In the genomic region with DNA sequence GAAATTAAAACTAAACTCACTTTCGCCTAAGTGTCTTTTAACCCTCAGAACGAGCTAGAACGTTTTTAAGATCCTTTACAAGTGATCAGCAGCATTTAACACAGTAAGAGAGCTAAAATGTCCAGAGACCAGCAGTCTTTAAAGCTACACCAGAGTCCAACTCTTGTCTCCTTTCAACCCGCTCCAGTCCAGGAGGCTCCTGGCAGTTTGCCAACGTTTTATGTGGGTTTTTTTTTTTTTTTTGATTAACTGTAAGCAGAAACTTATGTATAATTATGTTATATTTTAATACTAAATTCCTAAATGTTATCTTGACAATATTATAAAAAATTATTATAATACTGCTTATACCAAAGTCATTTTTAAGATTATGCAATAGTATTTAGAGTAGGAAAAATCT, we compare ENCODE assay signal across 18 mouse cellular contexts.
A peak's percentile ranks its signal among the peaks of the same experiment; 100 is the strongest.
DNase-seq lines count a peak whose midpoint lies in the region; ATAC-seq lines count a peak whose summit lies in the region.
"Had no signal": no experiment of that assay in that cellular context is flagged by ENCODE, and none has a peak within 500 bp of the region (broad histone marks: within the 10 kb centered on the region; RNA-seq: fewer than 3 reads in every experiment).

No protein-coding gene starts in this region.

- H3K27ac ChIP-seq in intestine, embryonic 16.5 days (ENCODE audit: low read length), result no peak overlapping the region
- no peak overlapping the region for H3K27ac ChIP-seq in intestine, embryonic 15.5 days
- H3K27ac ChIP-seq in kidney, embryonic 16.5 days (ENCODE audit: low read length), result no peak overlapping the region
- H3K27ac ChIP-seq: forebrain, embryonic 10.5 days; hindbrain, embryonic 12.5 days; left cerebral cortex, adult 2 months; midbrain, embryonic 10.5 days had no signal

- H3K9me3 ChIP-seq in intestine, embryonic 16.5 days (ENCODE audit: control insufficient read depth, low read length), result no peaks in the 10 kb centered on the region
- no peaks in the 10 kb centered on the region for H3K9me3 ChIP-seq in intestine, embryonic 15.5 days
- no peaks in the 10 kb centered on the region for H3K9me3 ChIP-seq in kidney, embryonic 16.5 days (ENCODE audit: low read length)
- H3K9me3 ChIP-seq: forebrain, embryonic 10.5 days; hindbrain, embryonic 12.5 days; midbrain, embryonic 10.5 days had no signal

- WGBS in intestine, embryonic 16.5 days, result 66% methylated on average over 5 of the region's 5 CpGs
- 74% methylated on average over 5 of the region's 5 CpGs for WGBS in intestine, embryonic 15.5 days
- WGBS in kidney, embryonic 16.5 days, result 76% methylated on average over 5 of the region's 5 CpGs

- no peak overlapping the region for H3K9ac ChIP-seq in intestine, embryonic 16.5 days (ENCODE audit: low read depth, low read length)
- H3K9ac ChIP-seq in intestine, embryonic 15.5 days, result no peak overlapping the region
- no peak overlapping the region for H3K9ac ChIP-seq in kidney, embryonic 16.5 days (replicated peaks; ENCODE audit: low read length)
- H3K9ac ChIP-seq: hindbrain, embryonic 12.5 days had no signal

- no peaks in the 10 kb centered on the region for H3K36me3 ChIP-seq in intestine, embryonic 16.5 days (ENCODE audit: control insufficient read depth, insufficient read depth, low read length)
- no peaks in the 10 kb centered on the region for H3K36me3 ChIP-seq in intestine, embryonic 15.5 days
- peaks cover 7% of the 10 kb centered on the region; the same call in 1 of the 2 replicates for H3K36me3 ChIP-seq in kidney, embryonic 16.5 days (ENCODE audit: insufficient read depth, low read length)

- no peak overlapping the region for H3K4me3 ChIP-seq in intestine, embryonic 16.5 days (ENCODE audit: low read length)
- H3K4me3 ChIP-seq in intestine, embryonic 15.5 days (replicated peaks), result no peak overlapping the region
- no peak overlapping the region for H3K4me3 ChIP-seq in kidney, embryonic 16.5 days (ENCODE audit: low read length)
- H3K4me3 ChIP-seq: forebrain, embryonic 10.5 days; hindbrain, embryonic 12.5 days; left cerebral cortex, adult 2 months; midbrain, embryonic 10.5 days had no signal

- no peak overlapping the region for H3K4me2 ChIP-seq in intestine, embryonic 16.5 days (ENCODE audit: low read depth, low read length)
- H3K4me2 ChIP-seq in intestine, embryonic 15.5 days (replicated peaks), result no peak overlapping the region
- H3K4me2 ChIP-seq in kidney, embryonic 16.5 days (replicated peaks; ENCODE audit: low read depth, low read length), result no peak overlapping the region
- H3K4me2 ChIP-seq: hindbrain, embryonic 12.5 days had no signal

- H3K27me3 ChIP-seq in intestine, embryonic 16.5 days (replicated peaks; ENCODE audit: control insufficient read depth, insufficient read depth, low read length), result no peaks in the 10 kb centered on the region
- no peaks in the 10 kb centered on the region for H3K27me3 ChIP-seq in intestine, embryonic 15.5 days (replicated peaks)
- H3K27me3 ChIP-seq in kidney, embryonic 16.5 days (ENCODE audit: insufficient read depth, low read length), result no peaks in the 10 kb centered on the region
- H3K27me3 ChIP-seq: hindbrain, embryonic 12.5 days had no signal

- intact Hi-C loops in left cerebral cortex, postnatal 25 days (cut with DNase I), result no loop called here

- no peaks in the 10 kb centered on the region for H3K4me1 ChIP-seq in intestine, embryonic 16.5 days (ENCODE audit: control insufficient read depth, insufficient read depth, low read length)
- H3K4me1 ChIP-seq in intestine, embryonic 15.5 days (replicated peaks), result no peaks in the 10 kb centered on the region
- H3K4me1 ChIP-seq in kidney, embryonic 16.5 days (ENCODE audit: insufficient read depth, low read length), result no peaks in the 10 kb centered on the region
- H3K4me1 ChIP-seq: forebrain, embryonic 10.5 days; hindbrain, embryonic 12.5 days; midbrain, embryonic 10.5 days had no signal

- peak; percentile 34 to 41 for DNase-seq in kidney, postnatal 25 days
- DNase-seq in 416B (ENCODE audit: low read depth), result peak; percentile 21
- peak; percentile 21 for DNase-seq in MN1 (ENCODE audit: low spot score)
- no peak for DNase-seq in left cerebral cortex, postnatal 25 days (ENCODE audit: low spot score in 2 of 2)
- DNase-seq: adrenal gland, postnatal 25 days; cerebellum, adult 9-11 months; gastrocnemius, postnatal 36 days; left cerebral cortex, postnatal 4 days; right cerebral cortex, postnatal 25 days; thymus, postnatal 14 days had no signal

- 0 out of 2 replicates have a peak, but pooled peaks have one; percentile 42 for ATAC-seq in intestine, embryonic 16.5 days
- ATAC-seq in intestine, embryonic 15.5 days, result no peak
- no peak for ATAC-seq in kidney, embryonic 16.5 days (ENCODE audit: low FRiP score, low TSS enrichment)
- ATAC-seq: lung, postnatal 0 days had no signal

Comparison
In these comparisons a context has a peak if more than half of its experiments do, and no peak if none do; other contexts are left out.
1. DNase-seq: peak in kidney, postnatal 25 days (2 of 2), 416B (single experiment) and MN1 (single experiment); none in left cerebral cortex, postnatal 25 days (0 of 2).